In genomic region chr7:128266056-128266455, GRCm38 (mm10) we compare ENCODE assay signal across 23 mouse cellular contexts. TPM values are rescaled to one million over a fixed set of nuclear protein-coding genes. Genes with fewer than 3 reads are reported as not detected.
DNase-seq lines count a peak whose midpoint lies in the region; ATAC-seq and TF ChIP-seq lines count a peak whose summit lies in the region.
"Had no signal": no experiment of that assay in that cellular context is flagged by ENCODE, and none has a peak within 500 bp of the region (broad histone marks: within the 10 kb centered on the region; RNA-seq: fewer than 3 reads in every experiment).

No protein-coding gene starts in this region.

- no peak overlapping the region for H3K4me2 ChIP-seq in kidney, embryonic 16.5 days (replicated peaks; ENCODE audit: low read depth, low read length)
- no peak overlapping the region for H3K4me2 ChIP-seq in kidney, embryonic 15.5 days
- H3K4me2 ChIP-seq: embryonic facial prominence, embryonic 13.5 days; embryonic facial prominence, embryonic 15.5 days; forebrain, embryonic 12.5 days had no signal

- TF ChIP-seq CTCF in kidney, adult 2 months (conservative IDR thresholded peaks at IDR 0.05; ENCODE audit: insufficient read depth, insufficient read length, low read depth, low read length), result no peak

- no peak for TF ChIP-seq POLR2A in kidney, adult 2 months (IDR thresholded peaks at IDR 0.05; ENCODE audit: low read depth, low read length)

- no peak overlapping the region for H3K27ac ChIP-seq in kidney, adult 2 months (ENCODE audit: insufficient read depth, low read depth, low read length)
- H3K27ac ChIP-seq in kidney, embryonic 16.5 days (ENCODE audit: low read length), result no peak overlapping the region
- no peak overlapping the region for H3K27ac ChIP-seq in kidney, embryonic 15.5 days
- H3K27ac ChIP-seq: embryonic facial prominence, embryonic 13.5 days; embryonic facial prominence, embryonic 15.5 days; forebrain, embryonic 10.5 days; forebrain, embryonic 12.5 days had no signal

- no peaks in the 10 kb centered on the region for H3K36me3 ChIP-seq in kidney, adult 2 months (ENCODE audit: control insufficient read depth, insufficient read depth, low read length)
- no peaks in the 10 kb centered on the region for H3K36me3 ChIP-seq in kidney, embryonic 16.5 days (ENCODE audit: insufficient read depth, low read length)
- H3K36me3 ChIP-seq in kidney, embryonic 15.5 days, result peaks cover 4% of the 10 kb centered on the region; the same call in 1 of the 2 replicates

- no peaks in the 10 kb centered on the region for H3K9me3 ChIP-seq in kidney, embryonic 16.5 days (ENCODE audit: low read length)
- H3K9me3 ChIP-seq in kidney, embryonic 15.5 days (replicated peaks), result no peaks in the 10 kb centered on the region
- H3K9me3 ChIP-seq: embryonic facial prominence, embryonic 13.5 days; embryonic facial prominence, embryonic 15.5 days; forebrain, embryonic 10.5 days; forebrain, embryonic 12.5 days had no signal

- H3K9ac ChIP-seq in kidney, embryonic 16.5 days (replicated peaks; ENCODE audit: low read length), result no peak overlapping the region
- no peak overlapping the region for H3K9ac ChIP-seq in kidney, embryonic 15.5 days
- H3K9ac ChIP-seq: embryonic facial prominence, embryonic 13.5 days; embryonic facial prominence, embryonic 15.5 days; forebrain, embryonic 12.5 days had no signal

- WGBS in kidney, adult 2 months, result 59% methylated on average over 5 of the region's 5 CpGs
- 80% methylated on average over 5 of the region's 5 CpGs for WGBS in kidney, embryonic 16.5 days
- WGBS in kidney, embryonic 15.5 days, result 81% methylated on average over 5 of the region's 5 CpGs

- no peak for ATAC-seq in kidney, embryonic 16.5 days (ENCODE audit: low FRiP score, low TSS enrichment)
- ATAC-seq in kidney, embryonic 15.5 days (replicated peaks; ENCODE audit: low FRiP score), result no peak
- ATAC-seq: forebrain, embryonic 14.5 days had no signal

- peak overlapping the region; percentile 51 for H3K4me3 ChIP-seq in kidney, adult 2 months (ENCODE audit: insufficient read depth, low read depth, low read length)
- no peak overlapping the region for H3K4me3 ChIP-seq in kidney, embryonic 16.5 days (ENCODE audit: low read length)
- H3K4me3 ChIP-seq in kidney, embryonic 15.5 days (replicated peaks), result no peak overlapping the region
- H3K4me3 ChIP-seq: embryonic facial prominence, embryonic 13.5 days; embryonic facial prominence, embryonic 15.5 days; erythroblast, embryonic 14.5 days; forebrain, embryonic 10.5 days; forebrain, embryonic 12.5 days had no signal

- no peaks in the 10 kb centered on the region for H3K4me1 ChIP-seq in kidney, adult 2 months (ENCODE audit: control insufficient read depth, insufficient read depth, low read length)
- H3K4me1 ChIP-seq in kidney, embryonic 16.5 days (ENCODE audit: insufficient read depth, low read length), result no peaks in the 10 kb centered on the region
- H3K4me1 ChIP-seq in kidney, embryonic 15.5 days, result no peaks in the 10 kb centered on the region
- H3K4me1 ChIP-seq: embryonic facial prominence, embryonic 13.5 days; embryonic facial prominence, embryonic 15.5 days; forebrain, embryonic 12.5 days had no signal

- no peaks in the 10 kb centered on the region for H3K27me3 ChIP-seq in kidney, adult 2 months (replicated peaks; ENCODE audit: control insufficient read depth, insufficient read depth, low read length)
- no peaks in the 10 kb centered on the region for H3K27me3 ChIP-seq in kidney, embryonic 16.5 days (ENCODE audit: insufficient read depth, low read length)
- no peaks in the 10 kb centered on the region for H3K27me3 ChIP-seq in kidney, embryonic 15.5 days
- H3K27me3 ChIP-seq: embryonic facial prominence, embryonic 13.5 days; embryonic facial prominence, embryonic 15.5 days; forebrain, embryonic 12.5 days had no signal

- peak; percentile 64 for DNase-seq in kidney, adult 2 months
- DNase-seq in kidney, adult 9 months, result peak; percentile 59
- DNase-seq in kidney, postnatal 10 days, result no peak
- DNase-seq in kidney, postnatal 36 days, result peak; percentile 32 to 63
- DNase-seq: adrenal gland, adult 2 months; adrenal gland, postnatal 10 days; adrenal gland, postnatal 25 days; cerebellum, adult 11 months; cerebellum, adult 18-20 months; cerebellum, adult 8-10 months; cerebellum, adult 9-11 months; cerebellum, postnatal 14 days; cerebellum, postnatal 36 days; embryo, embryonic 11 days had no signal

RNA-seq across cellular contexts. Expression of gene Slc5a2, which starts 0.6 kb away (rescaled TPM):
- polyA plus RNA-seq in kidney, adult 2 months (2012; rRNA removed), result 1,002 and 1,068 TPM in 2 replicates
- polyA plus RNA-seq in kidney, embryonic 16.5 days (2015; fragmentation: Nextera tagmentation; extraction: Ambion mirVana), result 15.0 and 15.6 TPM in 2 replicates
- 5.6 and 8.4 TPM in 2 replicates for polyA plus RNA-seq in kidney, embryonic 15.5 days (2015; fragmentation: Nextera tagmentation; extraction: Ambion mirVana)
- polyA plus RNA-seq: adrenal gland, adult 2 months; C2C12; embryonic facial prominence, embryonic 15.5 days; forebrain, embryonic 10.5 days; forebrain, embryonic 12.5 days; forebrain, embryonic 14.5 days had no signal

RNA-seq across cellular contexts. Expression of gene Tgfb1i1, which starts 19.4 kb away (rescaled TPM):
- polyA plus RNA-seq in kidney, adult 2 months (2012; rRNA removed), result 15.1 and 16.1 TPM in 2 replicates
- polyA plus RNA-seq in kidney, embryonic 16.5 days (2015; fragmentation: Nextera tagmentation; extraction: Ambion mirVana), result 104 and 111 TPM in 2 replicates
- 77.2 and 107 TPM in 2 replicates for polyA plus RNA-seq in kidney, embryonic 15.5 days (2015; fragmentation: Nextera tagmentation; extraction: Ambion mirVana)

RNA-seq across cellular contexts. Expression of gene 9130023H24Rik, which starts 28.2 kb away (rescaled TPM):
- polyA plus RNA-seq in kidney, adult 2 months (2012; rRNA removed), result 3.1 and 3.2 TPM in 2 replicates
- polyA plus RNA-seq in kidney, embryonic 16.5 days (2015; fragmentation: Nextera tagmentation; extraction: Ambion mirVana), result 8.7 and 8.8 TPM in 2 replicates
- polyA plus RNA-seq in kidney, embryonic 15.5 days (2015; fragmentation: Nextera tagmentation; extraction: Ambion mirVana), result 8.3 and 8.7 TPM in 2 replicates

RNA-seq across cellular contexts. Expression of gene Armc5, which starts 28.9 kb away (rescaled TPM):
- polyA plus RNA-seq in kidney, adult 2 months (2012; rRNA removed), result 27.9 and 35.1 TPM in 2 replicates
- 19.7 and 21.7 TPM in 2 replicates for polyA plus RNA-seq in kidney, embryonic 16.5 days (2015; fragmentation: Nextera tagmentation; extraction: Ambion mirVana)
- 19.1 and 21.1 TPM in 2 replicates for polyA plus RNA-seq in kidney, embryonic 15.5 days (2015; fragmentation: Nextera tagmentation; extraction: Ambion mirVana)

RNA-seq across cellular contexts. Expression of gene BC017158, which starts 31.9 kb away (rescaled TPM):
- 29.4 and 37.8 TPM in 2 replicates for polyA plus RNA-seq in kidney, adult 2 months (2012; rRNA removed)
- 34.2 and 39.0 TPM in 2 replicates for polyA plus RNA-seq in kidney, embryonic 16.5 days (2015; fragmentation: Nextera tagmentation; extraction: Ambion mirVana)
- polyA plus RNA-seq in kidney, embryonic 15.5 days (2015; fragmentation: Nextera tagmentation; extraction: Ambion mirVana), result 29.1 and 31.7 TPM in 2 replicates

Comparison
In these comparisons a context has a peak if more than half of its experiments do, and no peak if none do; other contexts are left out.
1. RNA of gene Slc5a2, which starts 0.6 kb away (polyA plus RNA-seq): 1,002 to 1,068 TPM in kidney, adult 2 months; 15.0 to 15.6 TPM in kidney, embryonic 16.5 days and 5.6 to 8.4 TPM in kidney, embryonic 15.5 days; every median in the first group is over 10 times any median in the second.